ENCODE assay signal across 10 mouse cellular contexts in genomic region chr4:155281652-155282051, GRCm38 (mm10). TPM values are rescaled to one million over a fixed set of nuclear protein-coding genes. Genes with fewer than 3 reads are reported as not detected.
DNase-seq lines count a peak whose midpoint lies in the region; ATAC-seq and TF ChIP-seq lines count a peak whose summit lies in the region.
"Had no signal": no experiment of that assay in that cellular context is flagged by ENCODE, and none has a peak within 500 bp of the region (broad histone marks: within the 10 kb centered on the region; RNA-seq: fewer than 3 reads in every experiment).

No protein-coding gene starts in this region.

- ATAC-seq in limb, embryonic 13.5 days (ENCODE audit: low FRiP score, low read depth): no peak

- H3K27me3 ChIP-seq in limb, embryonic 13.5 days: no peaks in the 10 kb centered on the region

- DNase-seq in adrenal gland, postnatal 25 days: peak; percentile 14
- no peak for DNase-seq in adrenal gland, adult 18-20 months (ENCODE audit: low spot score in 2 of 2)
- peak; percentile 51 to 53 for DNase-seq in layer of hippocampus, adult 2 months (ENCODE audit: low spot score in 2 of 2)
- no peak for DNase-seq in layer of hippocampus, postnatal 10 days (ENCODE audit: low spot score in 2 of 2)
- no peak for DNase-seq in heart, adult 8-10 months (ENCODE audit: low spot score)
- no peak for DNase-seq in natural killer cell, adult 2 months (ENCODE audit: low spot score in 2 of 2)
- DNase-seq: kidney, adult 2 months; lung, postnatal 14 days had no signal

- peak overlapping the region; percentile 87 for H3K27ac ChIP-seq in layer of hippocampus, adult 2 months
- 0 out of 2 replicates have a peak overlapping the region, but pooled peaks have one; percentile 30 for H3K27ac ChIP-seq in bone marrow macrophage, adult 2 months (ENCODE audit: insufficient read depth, low read depth, low read length)
- H3K27ac ChIP-seq in limb, embryonic 13.5 days: peak overlapping the region; percentile 100

- H3K36me3 ChIP-seq in limb, embryonic 13.5 days: no peaks in the 10 kb centered on the region

- peaks cover 20% of the 10 kb centered on the region for H3K4me1 ChIP-seq in bone marrow macrophage, adult 2 months (ENCODE audit: control insufficient read depth, insufficient read depth, low read length)
- H3K4me1 ChIP-seq in limb, embryonic 13.5 days: peaks cover 83% of the 10 kb centered on the region

- 87% methylated on average over 8 of the region's 8 CpGs for WGBS in limb, embryonic 13.5 days

- H3K9ac ChIP-seq in limb, embryonic 13.5 days: no peak overlapping the region; the same call in 1 of the 2 replicates

- TF ChIP-seq CTCF in layer of hippocampus, adult 2 months (conservative IDR thresholded peaks at IDR 0.05): no peak
- TF ChIP-seq CTCF in bone marrow macrophage, adult 2 months (IDR thresholded peaks at IDR 0.05; ENCODE audit: low read depth, low read length): no peak

- H3K4me3 ChIP-seq in layer of hippocampus, adult 2 months: no peak overlapping the region
- no peak overlapping the region for H3K4me3 ChIP-seq in bone marrow macrophage, adult 2 months (ENCODE audit: insufficient read depth, low read length)
- H3K4me3 ChIP-seq in limb, embryonic 13.5 days: no peak overlapping the region

- peak overlapping the region; percentile 63; the same call in 1 of the 2 replicates for H3K4me2 ChIP-seq in limb, embryonic 13.5 days (replicated peaks)

- no peaks in the 10 kb centered on the region for H3K9me3 ChIP-seq in limb, embryonic 13.5 days

- no peak for TF ChIP-seq POLR2A in bone marrow macrophage, adult 2 months (IDR thresholded peaks at IDR 0.05; ENCODE audit: borderline replicate concordance, low read depth, low read length)

RNA-seq across cellular contexts. Expression of gene Faap20, which starts 32.0 kb away (rescaled TPM):
- total RNA-seq in adrenal gland, postnatal 25 days (2021): 45.9 and 55.2 TPM in 2 replicates
- 10 to 100 TPM; 46.6 to 54.5 TPM for total RNA-seq in adrenal gland, adult 18-20 months (2021)
- 10 to 100 TPM; 29.2 to 34.3 TPM for total RNA-seq in layer of hippocampus, adult 2 months (2021)
- 10 to 100 TPM; 22.2 to 24.3 TPM for total RNA-seq in layer of hippocampus, postnatal 10 days (2021)
- polyA plus RNA-seq in bone marrow macrophage, adult 2 months (2012; ENCODE audit: insufficient read depth, insufficient read length, missing spikeins): 27.9 and 28.1 TPM in 2 replicates
- 92.1 and 97.8 TPM in 2 replicates for polyA plus RNA-seq in limb, embryonic 13.5 days (2015; fragmentation: Nextera tagmentation; extraction: Ambion mirVana)
- 10 to 100 TPM; 12.4 to 17.8 (median 15.9) TPM for total RNA-seq in heart, adult 8-10 months (2022)

RNA-seq across cellular contexts. Expression of gene Ski, which starts 59.3 kb away (rescaled TPM):
- 73.5 and 93.3 TPM in 2 replicates for total RNA-seq in adrenal gland, postnatal 25 days (2021)
- 10 to 100 TPM; 47.5 to 60.6 TPM for total RNA-seq in adrenal gland, adult 18-20 months (2021)
- total RNA-seq in layer of hippocampus, adult 2 months (2021): 100 to 1,000 TPM; 128 to 136 TPM
- total RNA-seq in layer of hippocampus, postnatal 10 days (2021): 100 to 1,000 TPM; 118 TPM
- polyA plus RNA-seq in bone marrow macrophage, adult 2 months (2012; ENCODE audit: insufficient read depth, insufficient read length, missing spikeins): 61.1 and 63.9 TPM in 2 replicates
- 24.4 and 24.8 TPM in 2 replicates for polyA plus RNA-seq in limb, embryonic 13.5 days (2015; fragmentation: Nextera tagmentation; extraction: Ambion mirVana)
- total RNA-seq in heart, adult 8-10 months (2022): 10 to 100 TPM; 44.5 to 53.3 (median 49.0) TPM

Comparison
In these comparisons a context has a peak if more than half of its experiments do, and no peak if none do; other contexts are left out.
1. DNase-seq: peak in adrenal gland, postnatal 25 days (single experiment) and layer of hippocampus, adult 2 months (2 of 2); none in adrenal gland, adult 18-20 months (0 of 2), layer of hippocampus, postnatal 10 days (0 of 2), heart, adult 8-10 months (single experiment) and natural killer cell, adult 2 months (0 of 2).
2. H3K27ac ChIP-seq: peak in every context shown above with its lines; median percentile 100 in limb, embryonic 13.5 days; 87 in layer of hippocampus, adult 2 months; 30 in bone marrow macrophage, adult 2 months.